Mouse (Mus musculus): Measurements from ENCODE around the gene Cyp1b1.

DNA sequence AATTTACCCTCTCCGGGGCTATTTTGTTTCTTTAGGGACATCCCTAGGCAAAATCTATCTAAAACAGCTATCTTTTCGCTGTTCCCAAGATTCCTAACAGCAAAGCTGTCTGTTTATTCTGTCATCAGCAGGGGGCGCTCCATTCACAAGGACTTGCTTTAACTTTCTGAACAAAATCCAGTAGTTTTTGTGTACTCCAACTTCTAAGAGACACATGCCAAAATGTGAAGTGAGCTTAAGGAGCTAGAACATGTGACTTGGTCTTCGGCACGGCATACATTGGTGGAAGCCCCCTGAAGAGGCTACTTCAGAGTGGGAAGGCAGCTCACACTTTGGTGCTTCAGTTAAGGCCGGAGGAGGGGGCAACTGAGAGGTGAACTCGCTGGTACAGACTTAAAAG lies 53.5 kb downstream of the Cyp1b1 start:
- TF ChIP-seq CTCF (IDR thresholded peaks at IDR 0.05; ENCODE audit: borderline replicate concordance, insufficient read depth, low read depth, low read length) (no peak), POLR2A (IDR thresholded peaks at IDR 0.05; ENCODE audit: borderline replicate concordance, insufficient read depth, low read length) (no peak)
